Comparison of ENCODE assay signal across 7 mouse cellular contexts in the genomic region with DNA sequence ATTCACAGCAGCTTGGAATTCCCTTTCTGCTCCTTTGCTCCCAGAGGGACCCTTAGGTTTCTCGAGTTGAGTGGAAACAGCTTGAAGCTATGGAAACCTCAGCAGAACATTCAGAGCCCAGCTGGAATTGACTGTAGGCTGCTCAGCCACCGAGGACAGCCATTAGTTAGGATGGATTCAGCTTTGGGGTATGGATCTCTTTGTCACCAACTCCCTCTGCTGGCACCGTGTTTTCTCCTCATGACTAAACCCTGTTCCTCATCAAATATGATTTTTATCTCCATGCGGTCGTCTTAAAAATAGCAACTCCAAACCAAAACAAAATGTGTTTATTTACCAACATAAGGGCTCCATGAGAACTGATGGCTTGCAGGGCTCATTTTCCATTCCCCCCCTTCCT.
DNase-seq lines count a peak whose midpoint lies in the region; ATAC-seq and TF ChIP-seq lines count a peak whose summit lies in the region.

No protein-coding gene starts in this region.

- H3K27me3 ChIP-seq in liver, postnatal 0 days (ENCODE audit: insufficient read depth, low read length), result no peaks in the 10 kb centered on the region
- H3K27me3 ChIP-seq in liver, embryonic 12.5 days (replicated peaks), result no peaks in the 10 kb centered on the region
- H3K27me3 ChIP-seq in stomach, postnatal 0 days (ENCODE audit: control insufficient read depth, insufficient read depth, low read length), result no peaks in the 10 kb centered on the region

- no peak overlapping the region for H3K4me3 ChIP-seq in liver, postnatal 0 days (ENCODE audit: low read depth, low read length)
- no peak overlapping the region for H3K4me3 ChIP-seq in liver, embryonic 12.5 days
- no peak overlapping the region for H3K4me3 ChIP-seq in stomach, postnatal 0 days (ENCODE audit: low read depth, low read length)

- no peak for DNase-seq in liver, postnatal 0 days
- peak; percentile 22 to 67 for DNase-seq in frontal cortex, adult 2 months (ENCODE audit: extremely low spot score in 1 of 2, low spot score in 1 of 2)
- DNase-seq in left cerebral cortex, postnatal 36 days (ENCODE audit: low spot score in 2 of 2), result peak; percentile 18 to 32
- no peak for DNase-seq in stomach, postnatal 0 days (ENCODE audit: low spot score)
- DNase-seq in thymus, adult 18-20 months, result no peak

- H3K9ac ChIP-seq in liver, postnatal 0 days (replicated peaks), result no peak overlapping the region
- H3K9ac ChIP-seq in liver, embryonic 12.5 days, result no peak overlapping the region
- no peak overlapping the region for H3K9ac ChIP-seq in stomach, postnatal 0 days (ENCODE audit: low read length)

- H3K4me1 ChIP-seq in liver, postnatal 0 days (ENCODE audit: insufficient read depth), result no peaks in the 10 kb centered on the region
- no peaks in the 10 kb centered on the region for H3K4me1 ChIP-seq in liver, embryonic 12.5 days
- H3K4me1 ChIP-seq in stomach, postnatal 0 days (replicated peaks; ENCODE audit: control insufficient read depth, insufficient read depth), result no peaks in the 10 kb centered on the region

- TF ChIP-seq EP300 in liver, postnatal 0 days (IDR thresholded peaks at IDR 0.05; ENCODE audit: low read depth), result no peak
- no peak for TF ChIP-seq EP300 in stomach, postnatal 0 days (optimal IDR thresholded peaks at IDR 0.05)

- no peaks in the 10 kb centered on the region for H3K36me3 ChIP-seq in liver, postnatal 0 days (replicated peaks; ENCODE audit: insufficient read depth, low read length)
- no peaks in the 10 kb centered on the region for H3K36me3 ChIP-seq in liver, embryonic 12.5 days
- H3K36me3 ChIP-seq in stomach, postnatal 0 days (ENCODE audit: control insufficient read depth, insufficient read depth, low read length), result no peaks in the 10 kb centered on the region

- no peak for ATAC-seq in liver, postnatal 0 days
- ATAC-seq in liver, embryonic 12.5 days, result no peak
- peak; percentile 54; the same call in 1 of the 2 replicates for ATAC-seq in stomach, postnatal 0 days (ENCODE audit: low FRiP score, low TSS enrichment)
- ATAC-seq in megakaryocyte, adult 5-6 weeks (ENCODE audit: poor library complexity, severe bottlenecking), result no peak

- no peak overlapping the region for H3K27ac ChIP-seq in liver, postnatal 0 days (ENCODE audit: low read depth)
- no peak overlapping the region for H3K27ac ChIP-seq in liver, embryonic 12.5 days
- H3K27ac ChIP-seq in stomach, postnatal 0 days (replicated peaks), result no peak overlapping the region

- WGBS in liver, postnatal 0 days (ENCODE audit: insufficient replicate concordance), result 58% methylated on average over 5 of the region's 5 CpGs
- WGBS in liver, embryonic 12.5 days (ENCODE audit: insufficient replicate concordance), result 46% methylated on average over 5 of the region's 5 CpGs
- WGBS in stomach, postnatal 0 days, result 39% methylated on average over 5 of the region's 5 CpGs

- peak; percentile 21; the same call in 1 of the 2 replicates for TF ChIP-seq CTCF in liver, postnatal 0 days (IDR thresholded peaks at IDR 0.05; ENCODE audit: low read depth)
- TF ChIP-seq CTCF in stomach, postnatal 0 days (IDR thresholded peaks at IDR 0.05; ENCODE audit: low read depth), result peak; percentile 59

- no peaks in the 10 kb centered on the region for H3K9me3 ChIP-seq in liver, postnatal 0 days (ENCODE audit: low read length)
- no peaks in the 10 kb centered on the region for H3K9me3 ChIP-seq in liver, embryonic 12.5 days (replicated peaks)
- no peaks in the 10 kb centered on the region for H3K9me3 ChIP-seq in stomach, postnatal 0 days (ENCODE audit: control insufficient read depth, low read length)

- intact Hi-C loops in left cerebral cortex, postnatal 36 days (cut with DNase I), result loop anchor here (2.0 kb wide), 1 partner anchor 111 kb away; no protein-coding TSS in a partner anchor

- no peak overlapping the region for H3K4me2 ChIP-seq in liver, postnatal 0 days (ENCODE audit: low read depth, low read length)
- H3K4me2 ChIP-seq in liver, embryonic 12.5 days, result no peak overlapping the region
- H3K4me2 ChIP-seq in stomach, postnatal 0 days (replicated peaks; ENCODE audit: low read depth), result no peak overlapping the region

Comparison
In these comparisons a context has a peak if more than half of its experiments do, and no peak if none do; other contexts are left out.
1. DNase-seq: peak in frontal cortex, adult 2 months (2 of 2) and left cerebral cortex, postnatal 36 days (2 of 2); none in liver, postnatal 0 days (single experiment), stomach, postnatal 0 days (single experiment) and thymus, adult 18-20 months (0 of 2).